Mouse (Mus musculus): ENCODE measurements around the gene Zfp422. TPM values are rescaled to one million over a fixed set of nuclear protein-coding genes. Genes with fewer than 3 reads are reported as not detected.

Zfp422 gene
- total RNA-seq, 2 experiments from 2014 or later: 21.2 to 22.1 TPM

- TF ChIP-seq CTCF (conservative IDR thresholded peaks at IDR 0.05): no peak
- DNase-seq (ENCODE audit: low spot score in 2 of 2): no peak
- Histone ChIP-seq H3K27ac (no peak overlapping the region), H3K4me3 (no peak overlapping the region)
Measured at GRCm38 (mm10) chr6:116666892-116667291, 38.1 kb upstream of the Zfp422 start.

DNA sequence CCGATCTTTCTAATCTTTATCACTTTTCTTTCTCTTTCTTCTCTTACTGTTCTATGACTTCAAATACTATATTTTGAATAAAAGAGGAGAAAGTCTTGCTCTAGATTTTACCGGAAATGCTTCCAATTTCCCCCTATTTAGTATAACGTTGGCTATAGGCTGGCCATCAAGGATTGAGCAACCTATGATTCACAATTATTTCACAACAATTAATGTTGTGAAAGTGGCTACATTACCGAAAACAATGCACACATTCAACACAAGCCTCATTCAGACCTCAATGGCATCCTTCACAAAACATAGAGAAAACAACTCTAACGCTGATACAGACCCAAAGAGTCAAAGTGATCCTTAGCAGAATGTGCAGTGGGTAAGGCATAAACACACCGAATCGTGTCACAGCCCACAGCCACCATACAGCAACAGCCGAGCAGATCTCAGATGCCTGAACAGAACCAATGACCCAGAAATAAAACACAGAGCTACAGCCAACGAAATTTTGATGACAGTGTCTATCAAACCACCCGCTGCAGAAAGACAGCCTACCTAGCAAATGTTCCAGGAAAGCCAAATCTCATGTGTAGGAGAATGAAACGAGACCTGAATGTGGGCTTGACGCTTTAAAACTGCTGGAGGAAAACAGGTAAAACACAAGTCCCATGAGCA, 37.4 kb upstream of the Zfp422 start:
- no peak for DNase-seq (ENCODE audit: low spot score in 2 of 2)
- no peak for TF ChIP-seq CTCF (conservative IDR thresholded peaks at IDR 0.05)
- Histone ChIP-seq H3K27ac (no peak overlapping the region), H3K4me3 (no peak overlapping the region)

DNA sequence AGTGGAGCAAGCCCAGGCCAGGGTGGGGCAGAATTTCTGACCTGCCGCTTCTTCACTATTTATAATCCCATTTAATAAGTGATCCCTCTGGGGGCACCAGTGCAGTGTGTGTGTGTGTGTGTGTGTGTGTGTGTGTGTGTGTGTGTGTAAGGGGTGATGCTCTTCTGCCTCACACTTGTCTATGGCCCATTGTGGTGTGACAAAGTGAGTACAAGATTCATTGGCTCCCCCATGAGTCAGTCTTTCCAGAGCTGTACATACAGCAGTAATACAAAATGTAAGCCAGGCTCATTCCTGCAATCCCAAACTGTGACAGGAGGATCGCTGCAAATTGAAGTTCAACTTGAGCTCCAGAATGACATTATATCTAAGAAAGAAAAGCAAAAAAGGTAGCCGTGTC, 36.0 kb upstream of the Zfp422 start:
- no peak overlapping the region for H3K27ac ChIP-seq
- TF ChIP-seq CTCF (conservative IDR thresholded peaks at IDR 0.05): no peak
- H3K4me3 ChIP-seq: no peak overlapping the region
- no peak for DNase-seq (ENCODE audit: low spot score in 2 of 2)

GRCm38 (mm10) chr6:116664031-116664430, 35.2 kb upstream of the Zfp422 start:
- no peak for DNase-seq (ENCODE audit: low spot score in 2 of 2)
- H3K27ac ChIP-seq: no peak overlapping the region
- no peak for TF ChIP-seq CTCF (conservative IDR thresholded peaks at IDR 0.05)
- no peak overlapping the region for H3K4me3 ChIP-seq

DNA sequence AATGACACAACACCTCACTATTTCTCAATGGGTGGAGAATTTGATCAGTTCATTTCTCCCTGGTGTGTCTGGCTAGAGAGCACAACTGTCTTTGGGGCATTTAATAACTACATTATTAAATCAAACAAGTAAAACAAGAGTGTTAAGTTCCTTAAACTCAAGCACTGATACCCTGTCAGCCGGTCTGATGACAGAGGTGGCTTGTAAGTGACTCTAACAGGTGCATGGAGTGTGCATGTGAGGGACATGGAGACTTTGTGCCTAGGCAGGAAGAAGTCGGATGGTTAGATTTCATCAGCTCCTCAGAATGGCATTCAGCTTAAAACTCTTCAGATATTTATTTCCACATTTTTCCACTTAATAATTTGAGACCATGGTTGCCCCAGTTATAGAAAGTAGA, 34.6 kb upstream of the Zfp422 start:
- Histone ChIP-seq H3K27ac (no peak overlapping the region), H3K4me3 (no peak overlapping the region)
- no peak for TF ChIP-seq CTCF (conservative IDR thresholded peaks at IDR 0.05)
- no peak for DNase-seq (ENCODE audit: low spot score in 2 of 2)

- H3K27ac ChIP-seq: no peak overlapping the region
- peak; percentile 41 to 80 for DNase-seq (ENCODE audit: low spot score in 2 of 2)
- no peak overlapping the region for H3K4me3 ChIP-seq
- peak; percentile 89 for TF ChIP-seq CTCF (conservative IDR thresholded peaks at IDR 0.05)
Measured at GRCm38 (mm10) chr6:116653684-116654454, 25.1 kb upstream of the Zfp422 start.

GRCm38 (mm10) chr6:116653191-116653590, 24.4 kb upstream of the Zfp422 start:
- no peak for DNase-seq (ENCODE audit: low spot score in 2 of 2)
- Histone ChIP-seq H3K27ac (no peak overlapping the region), H3K4me3 (no peak overlapping the region)
- no peak for TF ChIP-seq CTCF (conservative IDR thresholded peaks at IDR 0.05)

DNA sequence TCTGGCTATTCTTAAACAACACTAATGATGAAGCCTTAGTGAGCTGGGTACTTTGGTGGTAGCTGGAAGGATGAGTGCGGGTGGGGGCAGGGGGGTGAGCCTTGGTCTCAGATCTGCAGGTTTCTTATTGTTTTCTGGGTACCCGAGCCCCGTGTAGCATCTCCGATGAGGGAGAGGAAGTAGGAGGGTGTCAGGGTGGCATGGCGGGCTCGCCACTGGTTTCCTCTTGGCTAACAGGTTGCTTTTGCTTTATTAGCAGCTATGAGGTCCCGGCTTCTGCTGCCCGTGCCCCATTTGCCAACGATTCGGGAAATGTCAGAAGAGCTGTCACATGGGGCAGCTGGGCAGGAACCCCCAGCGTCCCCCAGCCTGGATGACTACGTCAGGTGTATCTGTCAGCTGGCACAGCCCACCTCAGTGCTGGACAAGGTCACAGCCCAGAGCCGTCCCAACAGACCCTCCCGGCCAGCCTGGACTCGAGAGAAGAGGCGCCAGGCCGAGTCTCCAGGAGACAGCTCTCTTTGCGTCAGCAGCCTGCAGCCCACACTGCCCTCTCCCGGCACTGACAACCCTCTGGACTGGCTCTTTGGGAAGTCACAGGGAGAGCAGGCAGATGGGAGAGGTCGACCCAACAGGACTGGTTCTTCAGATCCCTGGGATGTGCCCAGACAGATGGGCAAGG, 22.8 kb upstream of the Zfp422 start:
- TF ChIP-seq CTCF (conservative IDR thresholded peaks at IDR 0.05): peak; percentile 54
- Histone ChIP-seq H3K27ac (no peak overlapping the region), H3K4me3 (peak overlapping the region; percentile 30; the same call in 1 of the 2 replicates)
- DNase-seq (ENCODE audit: low spot score in 2 of 2): no peak

DNA sequence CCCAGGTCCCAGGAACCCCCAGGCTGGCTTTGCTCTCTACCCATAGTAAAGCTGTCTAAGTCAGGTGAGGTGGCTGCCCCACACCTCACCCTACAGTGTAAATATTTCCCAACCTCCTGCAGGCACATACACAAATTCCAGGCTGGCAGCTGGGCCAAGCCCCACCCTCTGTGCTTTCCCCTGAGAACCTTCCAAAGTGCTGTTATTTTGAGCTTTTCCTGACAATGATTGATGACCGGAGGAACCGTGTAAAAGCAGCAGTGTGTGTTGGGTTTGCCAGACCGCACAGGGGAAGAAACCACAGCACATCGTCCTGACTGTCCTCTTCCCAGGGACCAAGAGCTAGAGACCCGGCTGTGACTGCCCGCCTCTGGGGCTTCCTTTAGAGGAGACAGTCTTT, 21.6 kb upstream of the Zfp422 start, which contains the start of gene Depp1:
Gene Depp1, plus strand, starts transcription at position 204 of the 400 bp plus-strand sequence.
- H3K27ac ChIP-seq: peak within 1 kb of the TSS; percentile 21; the same call in 1 of the 2 replicates
- DNase-seq (ENCODE audit: low spot score in 2 of 2): no peak
- H3K4me3 ChIP-seq: peak within 1 kb of the TSS; percentile 30; the same call in 1 of the 2 replicates
- no peak for TF ChIP-seq CTCF (conservative IDR thresholded peaks at IDR 0.05)

GRCm38 (mm10) chr6:116649811-116650210, 21.0 kb upstream of the Zfp422 start:
- no peak for DNase-seq (ENCODE audit: low spot score in 2 of 2)
- Histone ChIP-seq H3K27ac (no peak overlapping the region), H3K4me3 (no peak overlapping the region)
- TF ChIP-seq CTCF (conservative IDR thresholded peaks at IDR 0.05): no peak

DNA sequence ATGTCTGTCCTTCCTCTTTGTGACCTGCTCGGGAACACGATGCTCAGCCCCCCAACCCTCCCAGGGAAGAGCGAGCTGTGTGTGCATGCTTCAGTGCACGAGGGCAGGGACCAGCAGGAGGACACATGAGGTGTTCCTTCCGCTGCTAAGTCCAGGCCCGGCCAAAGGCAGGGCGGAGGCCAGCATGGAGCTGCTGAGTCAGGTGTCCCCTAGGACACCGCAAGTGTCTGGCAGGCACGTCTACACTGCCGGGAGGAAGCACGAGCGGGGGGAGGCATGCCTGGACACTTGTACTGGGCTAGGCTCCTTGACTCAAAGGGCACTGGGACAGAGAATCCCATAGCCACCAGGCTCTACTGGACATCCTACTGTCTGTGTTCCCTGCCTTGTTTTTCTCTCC, 19.0 kb upstream of the Zfp422 start:
- DNase-seq (ENCODE audit: low spot score in 2 of 2): no peak
- Histone ChIP-seq H3K27ac (no peak overlapping the region), H3K4me3 (no peak overlapping the region)
- no peak for TF ChIP-seq CTCF (conservative IDR thresholded peaks at IDR 0.05)

DNA sequence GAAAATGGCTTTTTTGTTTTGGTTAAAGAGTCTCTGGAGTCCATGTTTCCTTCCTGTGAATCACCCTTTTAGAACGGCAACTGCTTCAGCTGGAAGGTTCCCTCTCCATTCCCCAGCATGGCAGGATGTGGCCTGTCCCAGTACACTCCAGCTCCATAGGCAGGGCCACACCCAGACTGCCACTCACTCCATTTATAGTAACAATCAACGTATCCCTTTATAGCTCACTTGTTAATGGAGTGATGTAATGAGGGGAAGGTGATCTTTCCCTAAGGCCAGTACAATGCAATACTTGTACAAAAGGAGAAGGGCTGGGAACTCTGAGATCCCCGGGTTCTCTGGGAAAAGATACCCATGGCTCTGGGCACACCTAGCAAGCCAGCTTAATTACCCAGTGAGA, 15.5 kb upstream of the Zfp422 start:
- no peak for TF ChIP-seq CTCF (conservative IDR thresholded peaks at IDR 0.05)
- Histone ChIP-seq H3K4me3 (no peak overlapping the region), H3K27ac (no peak overlapping the region)
- no peak for DNase-seq (ENCODE audit: low spot score in 2 of 2)

- Histone ChIP-seq H3K4me3 (no peak overlapping the region), H3K27ac (no peak overlapping the region)
- no peak for DNase-seq (ENCODE audit: low spot score in 2 of 2)
- no peak for TF ChIP-seq CTCF (conservative IDR thresholded peaks at IDR 0.05)
Measured at GRCm38 (mm10) chr6:116643881-116644280, 15.1 kb upstream of the Zfp422 start.

Data from layer of hippocampus, adult 2 months (tissue).